Mouse (Mus musculus) heart, adult 2 months (tissue): ENCODE results near the gene Tuba1a. TPM values are rescaled to one million over a fixed set of nuclear protein-coding genes. Genes with fewer than 3 reads are reported as not detected.
"Not testable (repeated sequence)": the region's sequence is repeated elsewhere in the genome, so short reads cannot be mapped to it uniquely, and the experiment has no call there.

ENCODE experiments used
- DNase-seq, 2 experiments: peaks; one replicate each; pipeline ENCODE4 v3.0.0; 2021
- H3K27ac ChIP-seq: fragments of 200-600 bp; 2 replicates; pipeline ENCODE4 v1.8.1; 2022
- H3K27me3 ChIP-seq: fragments of 200-500 bp; 2 replicates; pipeline ENCODE4 v1.6.1; 2012; ENCODE audit warnings: mild to moderate bottlenecking, low read length, inconsistent platforms, mixed read lengths; ENCODE audit not compliant: control insufficient read depth, insufficient read depth
- H3K36me3 ChIP-seq: fragments of 200-500 bp; 2 replicates; pipeline ENCODE4 v1.6.1; 2012; ENCODE audit warnings: low read length, inconsistent platforms; ENCODE audit not compliant: control insufficient read depth, insufficient read depth
- H3K4me1 ChIP-seq: fragments of 200-500 bp; 2 replicates; pipeline ENCODE4 v1.6.1; 2011; ENCODE audit warnings: low read length; ENCODE audit not compliant: control insufficient read depth, insufficient read depth
- H3K4me3 ChIP-seq: fragments of 200-600 bp; 2 replicates; pipeline ENCODE4 v1.8.1; 2022
- H3K79me2 ChIP-seq: fragments of 200-500 bp; replicated peaks from 2 replicates; pipeline ENCODE4 v1.6.1; 2012; ENCODE audit warnings: mild to moderate bottlenecking, inconsistent platforms, low read length, moderate library complexity, mixed read lengths; ENCODE audit not compliant: control insufficient read depth, insufficient read depth
- H3K9ac ChIP-seq: fragments of 200-500 bp; 2 replicates; pipeline ENCODE4 v1.6.1; 2012; ENCODE audit warnings: low read depth, mild to moderate bottlenecking, control low read depth, inconsistent platforms, low read length, mixed read lengths
- CTCF ChIP-seq: fragments of 200-600 bp; IDR thresholded peaks from 2 replicates; pipeline ENCODE4 v1.8.1; 2022; ENCODE audit warnings: antibody characterized with exemption, mild to moderate bottlenecking, moderate library complexity
- EP300 ChIP-seq: fragments of 200-500 bp; IDR thresholded peaks from 2 replicates; pipeline ENCODE4 v1.6.1; 2011; ENCODE audit warnings: low read depth, low read length, control low read depth; ENCODE audit not compliant: insufficient read depth
- POLR2A ChIP-seq: fragments of 200-500 bp; IDR thresholded peaks from 2 replicates; pipeline ENCODE4 v1.6.1; 2011; ENCODE audit warnings: mild to moderate bottlenecking, low read depth, low read length, control low read depth; ENCODE audit not compliant: insufficient read depth
- WGBS: fragments of 180-500 bp; shearing (Covaris S2); methylation state at CpG from one replicate; pipeline ENCODE4 v1.1.7; 2018; 5-methylcytosine and 5-hydroxymethylcytosine counted together
- intact Hi-C: fragments of 180-260 bp; cut with DNase I; formaldehyde crosslinking; loops from one replicate; pipeline ENCODE4 v1.15.1; 2025
- polyA plus RNA-seq: library from polyadenylated mRNA; depleted of rRNA; stranded (reverse); fragments of >200 nt; gene quantifications from 2 replicates; pipeline ENCODE4 v1.2.3, GENCODE M21; 2012
- total RNA-seq, 2 experiments: library from RNA; stranded (reverse); gene quantifications; 2 replicates each; pipeline ENCODE4 v1.2.3; 2021

Tuba1a gene
- total and polyA plus RNA-seq, 3 experiments, result 57.0 to 165 (median 85.0) TPM

- peak overlapping the region; percentile 32; the same call in 1 of the 2 replicates for H3K27ac ChIP-seq
- intact Hi-C loops, result loop anchor here (1.0 kb wide), 2 partner anchors 36 to 51 kb away; no protein-coding TSS in a partner anchor
- H3K4me3 ChIP-seq, result no peak overlapping the region
- 13% methylated on average over 13 of the region's 13 CpGs for WGBS
- H3K36me3 ChIP-seq, result peaks cover 6% of the 10 kb centered on the region
- no peak overlapping the region for H3K9ac ChIP-seq
- peak; percentile 66 to 80 for DNase-seq
- H3K4me1 ChIP-seq, result peaks cover 8% of the 10 kb centered on the region
- no peaks in the 10 kb centered on the region for H3K27me3 ChIP-seq
- TF ChIP-seq POLR2A (no peak), EP300 (peak; percentile 86), CTCF (peak; percentile 82)
- H3K79me2 ChIP-seq, result no peaks in the 10 kb centered on the region
Observed at GRCm38 (mm10) chr15:98928598-98929240, 24.8 kb downstream of the Tuba1a start.

GRCm38 (mm10) chr15:98927566-98927965 is 25.9 kb downstream of the Tuba1a start:
- Histone ChIP-seq H3K36me3 (peaks cover 4% of the 10 kb centered on the region), H3K27me3 (no peaks in the 10 kb centered on the region), H3K4me3 (no peak overlapping the region), H3K9ac (no peak overlapping the region), H3K4me1 (peaks cover 6% of the 10 kb centered on the region), H3K79me2 (no peaks in the 10 kb centered on the region), H3K27ac (no peak overlapping the region)
- DNase-seq, result no peak
- WGBS, result 85% methylated on average over 5 of the region's 5 CpGs
- no peak for TF ChIP-seq EP300
- TF ChIP-seq CTCF, result no peak
- TF ChIP-seq POLR2A, result no peak
- intact Hi-C loops, result no loop called here

- WGBS, result 51% methylated on average over 3 of the region's 3 CpGs
- Histone ChIP-seq H3K27me3 (no peaks in the 10 kb centered on the region), H3K36me3 (no peaks in the 10 kb centered on the region), H3K27ac (no peak overlapping the region), H3K4me1 (peaks cover 4% of the 10 kb centered on the region), H3K79me2 (no peaks in the 10 kb centered on the region), H3K9ac (no peak overlapping the region), H3K4me3 (no peak overlapping the region)
- intact Hi-C loops, result no loop called here
- DNase-seq, result no peak
- TF ChIP-seq POLR2A (no peak), EP300 (no peak), CTCF (no peak)
Observed at GRCm38 (mm10) chr15:98924682-98925081, 28.8 kb downstream of the Tuba1a start.

- Histone ChIP-seq H3K27me3 (no peaks in the 10 kb centered on the region), H3K27ac (no peak overlapping the region), H3K36me3 (no peaks in the 10 kb centered on the region), H3K4me3 (no peak overlapping the region), H3K9ac (no peak overlapping the region), H3K79me2 (no peaks in the 10 kb centered on the region), H3K4me1 (peaks cover 1% of the 10 kb centered on the region)
- TF ChIP-seq POLR2A (no peak), CTCF (no peak), EP300 (no peak)
- intact Hi-C loops, result no loop called here
- 70% methylated on average over 2 of the region's 2 CpGs for WGBS
- DNase-seq, result no peak
Observed at GRCm38 (mm10) chr15:98923031-98923537, 30.4 kb downstream of the Tuba1a start.

GRCm38 (mm10) chr15:98922581-98922980 is 30.9 kb downstream of the Tuba1a start:
- TF ChIP-seq CTCF (no peak), EP300 (no peak), POLR2A (no peak)
- 34% methylated on average over 3 of the region's 3 CpGs for WGBS
- intact Hi-C loops, result no loop called here
- Histone ChIP-seq H3K9ac (no peak overlapping the region), H3K4me3 (no peak overlapping the region), H3K36me3 (no peaks in the 10 kb centered on the region), H3K79me2 (no peaks in the 10 kb centered on the region), H3K27me3 (no peaks in the 10 kb centered on the region), H3K27ac (no peak overlapping the region), H3K4me1 (no peaks in the 10 kb centered on the region; the same call in 1 of the 2 replicates)
- no peak for DNase-seq

- WGBS, result 89% methylated on average over 5 of the region's 5 CpGs
- no peaks in the 10 kb centered on the region for H3K27me3 ChIP-seq
- no peak for DNase-seq
- H3K36me3 ChIP-seq, result no peaks in the 10 kb centered on the region
- no peak overlapping the region for H3K27ac ChIP-seq
- no peaks in the 10 kb centered on the region for H3K79me2 ChIP-seq
- H3K4me3 ChIP-seq, result no peak overlapping the region
- no peak overlapping the region for H3K9ac ChIP-seq
- H3K4me1 ChIP-seq, result no peaks in the 10 kb centered on the region; the same call in 1 of the 2 replicates
- TF ChIP-seq POLR2A (no peak), CTCF (no peak), EP300 (no peak)
- intact Hi-C loops, result no loop called here
Observed at GRCm38 (mm10) chr15:98921510-98921909, 32.0 kb downstream of the Tuba1a start.

- not testable (repeated sequence) for H3K27me3 ChIP-seq, H3K4me1 ChIP-seq, H3K79me2 ChIP-seq, DNase-seq, H3K36me3 ChIP-seq
- Histone ChIP-seq H3K27ac (peak overlapping the region; percentile 99), H3K4me3 (peak overlapping the region; percentile 96), H3K9ac (peak overlapping the region; percentile 63)
- WGBS, result 15% methylated on average over 8 of the region's 8 CpGs
- intact Hi-C loops, result loop anchor here (5.0 kb wide), 2 partner anchors 36 to 86 kb away; partner anchors contain the start of gene Prkag1
Observed at GRCm38 (mm10) chr15:98918499-98918895, 35.0 kb downstream of the Tuba1a start.
